Mouse (Mus musculus): Measurements from ENCODE around the gene Zkscan7. TPM values are rescaled to one million over a fixed set of nuclear protein-coding genes. Genes with fewer than 3 reads are reported as not detected.

The Zkscan7 gene
- polyA plus RNA-seq, 1 experiment from 2014 or later: 4.9 TPM

GRCm38 (mm10) chr9:122922936-122923381 lies 37.5 kb downstream of the Zkscan7 start, which contains the start of gene Zfp105:
Gene Zfp105, plus strand, starts transcription at chr9:122923072.
- H3K4me1 ChIP-seq: peaks cover 14% of the 10 kb centered on the region
- peak; percentile 91 for DNase-seq (ENCODE audit: extremely low spot score, low spot score)
- WGBS: under 1% methylated on average over 43 of the region's 43 CpGs
- no peaks in the 10 kb centered on the region for H3K9me3 ChIP-seq
- H3K27ac ChIP-seq: peak within 1 kb of the TSS; percentile 97
- H3K4me3 ChIP-seq: peak within 1 kb of the TSS; percentile 93
- no peaks in the 10 kb centered on the region; the same call in none of the 2 replicates for H3K27me3 ChIP-seq (ENCODE audit: poor library complexity, severe bottlenecking)
- peaks cover 38% of the 10 kb centered on the region for H3K36me3 ChIP-seq (replicated peaks)

DNA sequence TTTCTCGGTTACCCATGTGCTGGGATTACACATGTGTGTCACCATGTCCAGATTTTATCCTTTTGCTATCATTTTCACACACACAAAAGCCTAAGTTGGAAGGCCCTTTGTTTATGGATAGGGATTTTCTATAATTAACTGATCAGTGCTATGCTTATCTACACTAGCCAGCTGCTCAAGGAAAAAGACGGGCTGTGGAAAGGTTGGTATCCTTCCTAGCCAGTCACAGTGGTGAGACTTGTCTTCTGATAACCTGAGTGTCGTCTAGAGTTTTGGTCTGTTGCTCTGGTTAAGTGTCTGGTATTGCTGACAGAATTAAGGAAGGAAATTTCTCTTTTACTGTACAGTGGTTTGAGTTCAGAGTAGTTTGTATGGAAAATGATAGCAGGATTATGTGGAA lies 43.4 kb downstream of the Zkscan7 start:
- Histone ChIP-seq H3K27ac (no peak overlapping the region), H3K4me3 (no peak overlapping the region)

More for the DNA sequence above, 43.4 kb downstream of the Zkscan7 start:
- WGBS: 92% methylated on average over 3 of the region's 3 CpGs
- Histone ChIP-seq H3K27me3 (ENCODE audit: poor library complexity, severe bottlenecking) (no peaks in the 10 kb centered on the region), H3K36me3 (replicated peaks) (peaks cover 94% of the 10 kb centered on the region), H3K4me1 (peaks cover 1% of the 10 kb centered on the region), H3K9me3 (peaks cover 26% of the 10 kb centered on the region)
- no peak for DNase-seq (ENCODE audit: extremely low spot score, low spot score)

Other genes starting within 250 kb of the Zkscan7 start
- gene Topaz1, start 138.3 kb upstream of the Zkscan7 start, polyA plus RNA-seq (2016; fragmentation: Nextera tagmentation; extraction: Ambion mirVana): not detected in 2 replicates
- 4.6 and 6.1 TPM in 2 replicates for gene Tcaim, start 80.1 kb upstream of the Zkscan7 start, polyA plus RNA-seq (2016; fragmentation: Nextera tagmentation; extraction: Ambion mirVana)
- gene Gm35549, start 41.6 kb upstream of the Zkscan7 start, polyA plus RNA-seq (2016; fragmentation: Nextera tagmentation; extraction: Ambion mirVana): 0.28 and 0.33 TPM in 2 replicates
- gene Zfp445, start 19.7 kb upstream of the Zkscan7 start, polyA plus RNA-seq (2016; fragmentation: Nextera tagmentation; extraction: Ambion mirVana): 82.3 and 83.3 TPM in 2 replicates
- 30.9 and 31.6 TPM in 2 replicates for gene Zfp105, start 37.4 kb downstream of the Zkscan7 start, polyA plus RNA-seq (2016; fragmentation: Nextera tagmentation; extraction: Ambion mirVana)
- gene 1110059G10Rik, start 65.3 kb downstream of the Zkscan7 start, polyA plus RNA-seq (2016; fragmentation: Nextera tagmentation; extraction: Ambion mirVana): 19.5 and 19.9 TPM in 2 replicates
- 109 and 114 TPM in 2 replicates for gene Kif15, start 65.4 kb downstream of the Zkscan7 start, polyA plus RNA-seq (2016; fragmentation: Nextera tagmentation; extraction: Ambion mirVana)
- gene Tmem42, start 135.6 kb downstream of the Zkscan7 start, polyA plus RNA-seq (2016; fragmentation: Nextera tagmentation; extraction: Ambion mirVana): 15.4 and 17.8 TPM in 2 replicates
- 0.36 and 0.43 TPM in 2 replicates for gene Tgm4, start 149.0 kb downstream of the Zkscan7 start, polyA plus RNA-seq (2016; fragmentation: Nextera tagmentation; extraction: Ambion mirVana)
- gene Zdhhc3, start 227.5 kb downstream of the Zkscan7 start, polyA plus RNA-seq (2016; fragmentation: Nextera tagmentation; extraction: Ambion mirVana): 83.6 and 85.8 TPM in 2 replicates
- gene Exosc7, start 227.5 kb downstream of the Zkscan7 start, polyA plus RNA-seq (2016; fragmentation: Nextera tagmentation; extraction: Ambion mirVana): 166 and 168 TPM in 2 replicates

Data from forebrain, embryonic 10.5 days (tissue).